Mouse (Mus musculus) layer of hippocampus, adult 9-11 months (tissue): ENCODE measurements at regions not wholly inside any gene's neighbourhood (a gene's known extent, or its start where the extent isn't known, plus 50 kb on each side); places are given as distances from the start of the nearest gene placed in this dataset.
A peak's percentile ranks its signal among the peaks of the same experiment; 100 is the strongest.

Experiments used
- DNase-seq: peaks from one replicate; pipeline ENCODE4 v3.0.0; 2022

DNA sequence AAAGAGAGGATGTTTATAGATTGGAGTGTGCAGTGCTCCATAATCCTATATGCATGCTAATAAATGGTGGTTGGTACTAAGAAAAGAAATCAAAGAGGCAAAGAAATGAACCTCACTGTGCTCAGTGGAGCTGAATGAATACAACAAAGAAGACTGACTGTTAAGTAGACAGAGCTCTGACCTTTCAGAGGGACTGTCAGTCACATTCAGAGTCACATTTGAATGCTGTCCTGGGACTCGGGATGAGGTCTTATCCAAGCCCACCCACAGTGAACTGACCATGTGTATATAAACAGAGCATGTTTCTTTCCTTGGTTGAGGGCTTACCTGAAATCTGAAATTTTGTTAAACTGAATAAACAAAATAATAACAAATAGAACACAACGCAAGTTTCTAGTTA lies 1473.3 kb downstream of the Cdh8 start:
- no peak for DNase-seq

DNA sequence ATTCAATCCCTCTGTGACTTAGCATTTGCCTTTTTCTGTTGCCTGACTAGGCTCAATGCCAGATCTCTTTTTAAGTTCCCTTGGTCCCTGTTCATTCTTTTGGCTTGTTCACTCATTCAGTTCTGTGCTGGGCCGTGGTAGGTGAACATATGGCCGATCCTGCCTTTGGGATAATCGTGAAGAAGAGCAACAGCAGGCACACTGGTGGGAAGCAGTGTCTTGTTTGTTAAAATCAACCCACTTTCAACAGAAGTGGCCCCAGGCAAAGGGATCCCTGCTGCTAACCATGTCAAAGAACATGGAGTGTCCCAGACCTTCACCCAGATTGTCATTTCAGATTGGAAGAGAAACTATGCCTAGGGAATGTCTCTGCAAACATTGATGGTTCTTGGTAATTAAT lies 1479.4 kb downstream of the Cdh8 start:
- DNase-seq, result peak; percentile 12
